Mouse (Mus musculus) bone marrow macrophage, adult 2 months (primary cell): ENCODE results near the gene Mas1.

ENCODE experiments used
- CTCF ChIP-seq: IDR thresholded peaks from 2 replicates; pipeline ENCODE4 v1.5.1; 2012; ENCODE audit warnings: low read depth, mild to moderate bottlenecking, low read length, moderate library complexity
- POLR2A ChIP-seq: IDR thresholded peaks from 2 replicates; pipeline ENCODE4 v1.6.1; 2012; ENCODE audit warnings: mild to moderate bottlenecking, low read depth, low read length, borderline replicate concordance

DNA sequence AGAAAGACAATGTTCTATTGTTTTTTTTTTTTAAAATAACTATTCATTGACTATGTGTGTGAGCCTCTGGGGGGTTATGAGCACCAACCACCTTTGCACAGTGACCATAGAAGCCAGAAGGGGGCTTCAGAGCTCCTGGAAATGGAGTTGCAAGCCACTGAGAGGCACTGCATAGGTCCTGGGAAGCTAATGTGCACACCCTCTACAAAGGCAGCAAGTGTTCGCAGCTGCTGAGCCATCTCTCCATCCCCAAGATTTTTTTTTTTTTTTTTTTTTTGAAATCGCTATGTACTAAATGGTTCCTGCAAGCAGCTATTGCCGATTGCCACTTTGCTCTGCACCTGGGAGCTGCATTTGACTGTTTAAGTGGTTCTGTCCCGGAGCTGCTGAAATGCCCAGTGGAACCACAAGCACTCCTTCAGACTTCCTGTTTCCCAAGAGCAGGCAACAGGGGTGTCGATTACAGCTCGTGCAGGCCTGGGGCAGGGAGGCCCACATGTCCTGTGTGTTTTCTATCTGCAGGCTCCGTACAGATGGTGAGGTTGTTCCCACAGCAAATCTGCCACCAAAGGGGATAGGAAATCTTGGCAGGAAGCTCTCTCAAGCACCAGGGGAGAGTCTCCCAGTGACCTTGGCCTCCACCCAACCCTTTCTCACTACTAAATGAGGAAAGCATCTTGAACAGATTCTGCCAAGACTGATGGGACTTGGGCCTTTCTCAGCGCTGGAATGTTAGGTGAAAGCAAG lies 74.1 kb downstream of the Mas1 start:
- TF ChIP-seq CTCF: no peak
- TF ChIP-seq POLR2A: no peak
